Mouse (Mus musculus) WW6 (cell line): Measurements from ENCODE around the gene Traf4.

ENCODE experiments used
- DNase-seq: peaks from one replicate; pipeline ENCODE4 v3.0.0-alpha.2; 2013; ENCODE audit warnings: low read depth, low spot score

Traf4 gene

GRCm38 (mm10) chr11:78167257-78167959, 2.0 kb upstream of the Traf4 start:
- no peak for DNase-seq

GRCm38 (mm10) chr11:78166640-78167039, 1.3 kb upstream of the Traf4 start:
- DNase-seq = no peak

GRCm38 (mm10) chr11:78166161-78166560, 772 bp upstream of the Traf4 start:
- DNase-seq = no peak

- no peak for DNase-seq
Observed at GRCm38 (mm10) chr11:78165761-78166109, 346 bp upstream of the Traf4 start.

- no peak for DNase-seq
Observed at GRCm38 (mm10) chr11:78164604-78164923, 825 bp downstream of the Traf4 start.

- no peak for DNase-seq
Observed at GRCm38 (mm10) chr11:78163681-78164603, 1.4 kb downstream of the Traf4 start.

GRCm38 (mm10) chr11:78163045-78163444, 2.3 kb downstream of the Traf4 start:
- DNase-seq = no peak

- no peak for DNase-seq
Observed at GRCm38 (mm10) chr11:78162504-78162903, 2.9 kb downstream of the Traf4 start.

- no peak for DNase-seq
Observed at GRCm38 (mm10) chr11:78161968-78162367, 3.4 kb downstream of the Traf4 start.

- no peak for DNase-seq
Observed at GRCm38 (mm10) chr11:78161169-78161568, 4.2 kb downstream of the Traf4 start.

GRCm38 (mm10) chr11:78160675-78161074, 4.7 kb downstream of the Traf4 start:
- no peak for DNase-seq

GRCm38 (mm10) chr11:78160171-78160570, 5.2 kb downstream of the Traf4 start:
- no peak for DNase-seq

- DNase-seq = no peak
Observed at GRCm38 (mm10) chr11:78159557-78159956, 5.8 kb downstream of the Traf4 start.

GRCm38 (mm10) chr11:78159096-78159495, 6.3 kb downstream of the Traf4 start:
- peak; percentile 89 for DNase-seq

- no peak for DNase-seq
Observed at GRCm38 (mm10) chr11:78156156-78156699, 9.2 kb downstream of the Traf4 start.

- no peak for DNase-seq
Observed at GRCm38 (mm10) chr11:78155674-78156073, 9.7 kb downstream of the Traf4 start.

- DNase-seq = no peak
Observed at GRCm38 (mm10) chr11:78153778-78154177, 11.6 kb downstream of the Traf4 start.

- no peak for DNase-seq
Observed at GRCm38 (mm10) chr11:78152299-78153231, 12.8 kb downstream of the Traf4 start.

GRCm38 (mm10) chr11:78151161-78151560, 14.2 kb downstream of the Traf4 start:
- DNase-seq = no peak

GRCm38 (mm10) chr11:78146707-78147543, 18.5 kb downstream of the Traf4 start:
- no peak for DNase-seq

GRCm38 (mm10) chr11:78146168-78146567, 19.2 kb downstream of the Traf4 start:
- no peak for DNase-seq
